Mouse (Mus musculus) liver, postnatal 0 days (tissue): ENCODE measurements around the gene Slc51a.

Experiments
- CTCF ChIP-seq: sonication (generic); IDR thresholded peaks from 2 replicates; pipeline ENCODE4 v1.5.1; 2016; ENCODE audit warnings: antibody characterized with exemption, low read depth
- EP300 ChIP-seq: IDR thresholded peaks from 2 replicates; pipeline ENCODE4 v1.6.1; 2016; ENCODE audit warnings: antibody characterized with exemption, low read depth, mild to moderate bottlenecking

DNA sequence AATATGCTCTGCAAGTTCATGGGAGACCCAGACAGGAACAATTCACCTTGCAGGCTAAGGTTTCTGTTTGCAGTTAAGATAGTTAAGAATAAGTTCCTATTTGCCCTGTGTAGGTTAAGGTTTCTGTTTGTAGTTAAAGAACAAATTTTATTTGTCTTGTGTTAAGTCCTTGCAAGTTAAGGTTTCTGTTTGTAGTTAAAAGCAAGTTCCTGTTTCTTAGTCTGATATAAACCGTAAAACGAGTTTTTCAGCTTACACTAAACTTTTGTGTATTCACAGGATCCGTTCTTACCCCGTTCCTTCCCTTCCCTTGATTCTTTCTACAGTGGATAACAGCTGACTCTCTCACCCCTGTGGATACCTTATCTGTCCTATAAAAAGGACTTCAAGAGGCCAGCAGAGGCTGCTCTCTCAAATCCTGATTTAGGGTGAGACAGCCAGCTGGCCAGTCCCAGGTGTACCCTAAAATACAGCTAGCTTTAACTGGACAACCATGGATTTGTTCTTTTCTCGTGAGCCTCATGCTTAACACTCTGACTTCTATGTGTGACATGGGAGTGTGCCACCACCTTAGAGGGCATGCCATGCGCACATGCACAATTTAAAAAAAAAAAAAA, 35.0 kb upstream of the Slc51a start:
- TF ChIP-seq CTCF (no peak), EP300 (no peak)
